Mouse (Mus musculus) left cerebral cortex, postnatal 4 days (tissue): ENCODE measurements at regions not wholly inside any gene's neighbourhood (a gene's known extent, or its start where the extent isn't known, plus 50 kb on each side); places are given as distances from the start of the nearest gene placed in this dataset.
"Not testable (repeated sequence)": the region's sequence is repeated elsewhere in the genome, so short reads cannot be mapped to it uniquely, and the experiment has no call there.

Source experiments
- DNase-seq: peaks from one replicate; pipeline ENCODE4 v3.0.0-alpha.2; 2022
- intact Hi-C: fragments of 180-260 bp; cut with DNase I; formaldehyde crosslinking; loops from one replicate; pipeline ENCODE4 v1.15.1; 2025

- intact Hi-C loops = not testable (repeated sequence)
- peak; percentile 68 for DNase-seq
Observed at GRCm38 (mm10) chr6:112564119-112564518, 74.4 kb upstream of the Oxtr start.

- intact Hi-C loops, DNase-seq: not testable (repeated sequence)
Observed at GRCm38 (mm10) chr6:112563659-112564058, 73.9 kb upstream of the Oxtr start.

- intact Hi-C loops = no loop called here
- DNase-seq = no peak
Observed at GRCm38 (mm10) chr6:112562039-112562438, 72.3 kb upstream of the Oxtr start.

GRCm38 (mm10) chr6:112561568-112561967 lies 71.8 kb upstream of the Oxtr start:
- peak; percentile 49 for DNase-seq
- intact Hi-C loops = no loop called here

- intact Hi-C loops = no loop called here
- DNase-seq = no peak
Observed at GRCm38 (mm10) chr6:112559549-112559948, 69.8 kb upstream of the Oxtr start.

GRCm38 (mm10) chr6:112557516-112557915 lies 67.8 kb upstream of the Oxtr start:
- no peak for DNase-seq
- intact Hi-C loops = no loop called here

- intact Hi-C loops = no loop called here
- no peak for DNase-seq
Observed at GRCm38 (mm10) chr6:112556401-112557165, 66.8 kb upstream of the Oxtr start.

GRCm38 (mm10) chr6:112554091-112554490 lies 64.3 kb upstream of the Oxtr start:
- intact Hi-C loops = no loop called here
- DNase-seq = no peak

- no peak for DNase-seq
- intact Hi-C loops = no loop called here
Observed at GRCm38 (mm10) chr6:112553231-112553920, 63.6 kb upstream of the Oxtr start.

- peak; percentile 63 for DNase-seq
- intact Hi-C loops = no loop called here
Observed at GRCm38 (mm10) chr6:112552560-112552959, 62.8 kb upstream of the Oxtr start.

GRCm38 (mm10) chr6:112551298-112551697 lies 61.6 kb upstream of the Oxtr start:
- intact Hi-C loops = no loop called here
- DNase-seq = no peak

- DNase-seq = no peak
Observed at GRCm38 (mm10) chr6:112547251-112547650, 57.5 kb upstream of the Oxtr start.

GRCm38 (mm10) chr6:112546033-112546432 lies 56.3 kb upstream of the Oxtr start:
- intact Hi-C loops = no loop called here
- no peak for DNase-seq

More at GRCm38 (mm10) chr6:112547251-112547650, 57.5 kb upstream of the Oxtr start:
- intact Hi-C loops = no loop called here

GRCm38 (mm10) chr6:112544315-112544714 lies 54.6 kb upstream of the Oxtr start:
- intact Hi-C loops = no loop called here
- no peak for DNase-seq

- no peak for DNase-seq
- intact Hi-C loops = no loop called here
Observed at GRCm38 (mm10) chr6:112542692-112543091, 52.9 kb upstream of the Oxtr start.
